Mouse (Mus musculus): ENCODE results near the gene Ubxn10. TPM values are rescaled to one million over a fixed set of nuclear protein-coding genes. Genes with fewer than 3 reads are reported as not detected.

Ubxn10 gene
- polyA plus RNA-seq, 1 experiment from 2014 or later: 1.0 TPM

GRCm38 (mm10) chr4:138755983-138756382, 19.0 kb upstream of the Ubxn10 start:
- Histone ChIP-seq H3K27me3 (0 out of 2 replicates have a peak, but pooled peaks cover 4% of the 10 kb centered on the region), H3K4me3 (replicated peaks) (no peak overlapping the region), H3K9ac (replicated peaks) (no peak overlapping the region), H3K4me2 (no peak overlapping the region), H3K4me1 (replicated peaks) (peaks cover 18% of the 10 kb centered on the region), H3K27ac (no peak overlapping the region), H3K36me3 (no peaks in the 10 kb centered on the region), H3K9me3 (peaks cover 4% of the 10 kb centered on the region; the same call in 1 of the 2 replicates)
- ATAC-seq (ENCODE audit: insufficient number of reproducible peaks, insufficient read depth, low FRiP score, low TSS enrichment, low read depth): no peak
- WGBS: 56% methylated on average over 11 of the region's 11 CpGs

GRCm38 (mm10) chr4:138755439-138755838, 18.5 kb upstream of the Ubxn10 start:
- 0 out of 2 replicates have a peak overlapping the region, but pooled peaks have one; percentile 18 for H3K9ac ChIP-seq (replicated peaks)
- H3K36me3 ChIP-seq: no peaks in the 10 kb centered on the region
- H3K9me3 ChIP-seq: peaks cover 4% of the 10 kb centered on the region; the same call in 1 of the 2 replicates
- 75% methylated on average over 4 of the region's 4 CpGs for whole genome bisulfite sequencing
- H3K4me2 ChIP-seq: no peak overlapping the region
- no peak for ATAC-seq (ENCODE audit: insufficient number of reproducible peaks, insufficient read depth, low FRiP score, low TSS enrichment, low read depth)
- no peak overlapping the region for H3K4me3 ChIP-seq (replicated peaks)
- H3K27me3 ChIP-seq: 0 out of 2 replicates have a peak, but pooled peaks cover 4% of the 10 kb centered on the region
- H3K27ac ChIP-seq: no peak overlapping the region
- peaks cover 18% of the 10 kb centered on the region for H3K4me1 ChIP-seq (replicated peaks)

GRCm38 (mm10) chr4:138754432-138754831, 17.5 kb upstream of the Ubxn10 start:
- 81% methylated on average over 9 of the region's 9 CpGs for whole genome bisulfite sequencing

GRCm38 (mm10) chr4:138753608-138754007, 16.6 kb upstream of the Ubxn10 start:
- no peaks in the 10 kb centered on the region for H3K27me3 ChIP-seq
- no peaks in the 10 kb centered on the region for H3K36me3 ChIP-seq
- H3K9me3 ChIP-seq: peaks cover 4% of the 10 kb centered on the region; the same call in 1 of the 2 replicates
- 85% methylated on average over 3 of the region's 3 CpGs for WGBS
- H3K27ac ChIP-seq: no peak overlapping the region
- peaks cover 18% of the 10 kb centered on the region for H3K4me1 ChIP-seq (replicated peaks)
- no peak overlapping the region for H3K9ac ChIP-seq (replicated peaks)
- ATAC-seq (ENCODE audit: insufficient number of reproducible peaks, insufficient read depth, low FRiP score, low TSS enrichment, low read depth): no peak
- no peak overlapping the region for H3K4me3 ChIP-seq (replicated peaks)
- H3K4me2 ChIP-seq: no peak overlapping the region

More at GRCm38 (mm10) chr4:138754432-138754831, 17.5 kb upstream of the Ubxn10 start:
- Histone ChIP-seq H3K4me1 (replicated peaks) (peaks cover 18% of the 10 kb centered on the region), H3K27me3 (0 out of 2 replicates have a peak, but pooled peaks cover 4% of the 10 kb centered on the region), H3K27ac (no peak overlapping the region), H3K4me3 (replicated peaks) (no peak overlapping the region), H3K9me3 (peaks cover 4% of the 10 kb centered on the region; the same call in 1 of the 2 replicates), H3K4me2 (no peak overlapping the region), H3K36me3 (no peaks in the 10 kb centered on the region), H3K9ac (replicated peaks) (no peak overlapping the region)
- no peak for ATAC-seq (ENCODE audit: insufficient number of reproducible peaks, insufficient read depth, low FRiP score, low TSS enrichment, low read depth)

GRCm38 (mm10) chr4:138752603-138753002, 15.6 kb upstream of the Ubxn10 start:
- H3K9ac ChIP-seq (replicated peaks): no peak overlapping the region
- H3K4me2 ChIP-seq: no peak overlapping the region
- H3K9me3 ChIP-seq: peaks cover 4% of the 10 kb centered on the region; the same call in 1 of the 2 replicates
- ATAC-seq (ENCODE audit: insufficient number of reproducible peaks, insufficient read depth, low FRiP score, low TSS enrichment, low read depth): no peak
- H3K27me3 ChIP-seq: no peaks in the 10 kb centered on the region
- 90% methylated on average over 6 of the region's 6 CpGs for WGBS
- H3K27ac ChIP-seq: no peak overlapping the region
- no peaks in the 10 kb centered on the region for H3K36me3 ChIP-seq
- peaks cover 18% of the 10 kb centered on the region for H3K4me1 ChIP-seq (replicated peaks)
- H3K4me3 ChIP-seq (replicated peaks): no peak overlapping the region

GRCm38 (mm10) chr4:138748369-138749072, 11.6 kb upstream of the Ubxn10 start:
- ATAC-seq (ENCODE audit: insufficient number of reproducible peaks, insufficient read depth, low FRiP score, low TSS enrichment, low read depth): no peak
- H3K36me3 ChIP-seq: no peaks in the 10 kb centered on the region
- no peak overlapping the region for H3K9ac ChIP-seq (replicated peaks)
- H3K4me2 ChIP-seq: no peak overlapping the region
- 49% methylated on average over 8 of the region's 8 CpGs for WGBS
- no peak overlapping the region for H3K4me3 ChIP-seq (replicated peaks)
- H3K27me3 ChIP-seq: no peaks in the 10 kb centered on the region
- peaks cover 4% of the 10 kb centered on the region; the same call in 1 of the 2 replicates for H3K9me3 ChIP-seq
- no peak overlapping the region for H3K27ac ChIP-seq
- H3K4me1 ChIP-seq (replicated peaks): peaks cover 4% of the 10 kb centered on the region; the same call in 1 of the 2 replicates

GRCm38 (mm10) chr4:138747851-138748250, 10.9 kb upstream of the Ubxn10 start:
- H3K36me3 ChIP-seq: no peaks in the 10 kb centered on the region
- no peak overlapping the region for H3K4me2 ChIP-seq
- no peak overlapping the region for H3K27ac ChIP-seq
- no peak for ATAC-seq (ENCODE audit: insufficient number of reproducible peaks, insufficient read depth, low FRiP score, low TSS enrichment, low read depth)
- H3K4me3 ChIP-seq (replicated peaks): no peak overlapping the region
- peaks cover 4% of the 10 kb centered on the region; the same call in 1 of the 2 replicates for H3K9me3 ChIP-seq
- 71% methylated on average over 10 of the region's 10 CpGs for WGBS
- no peak overlapping the region for H3K9ac ChIP-seq (replicated peaks)
- H3K4me1 ChIP-seq (replicated peaks): peaks cover 10% of the 10 kb centered on the region
- H3K27me3 ChIP-seq: no peaks in the 10 kb centered on the region

GRCm38 (mm10) chr4:138746866-138747265, 9.9 kb upstream of the Ubxn10 start:
- no peaks in the 10 kb centered on the region for H3K27me3 ChIP-seq
- no peaks in the 10 kb centered on the region for H3K9me3 ChIP-seq
- no peak overlapping the region for H3K4me3 ChIP-seq (replicated peaks)
- WGBS: 91% methylated on average over 9 of the region's 9 CpGs
- no peak overlapping the region for H3K4me2 ChIP-seq
- H3K36me3 ChIP-seq: no peaks in the 10 kb centered on the region
- H3K9ac ChIP-seq (replicated peaks): no peak overlapping the region
- no peak for ATAC-seq (ENCODE audit: insufficient number of reproducible peaks, insufficient read depth, low FRiP score, low TSS enrichment, low read depth)
- peaks cover 12% of the 10 kb centered on the region for H3K4me1 ChIP-seq (replicated peaks)
- H3K27ac ChIP-seq: no peak overlapping the region

GRCm38 (mm10) chr4:138745884-138746283, 8.9 kb upstream of the Ubxn10 start:
- Histone ChIP-seq H3K4me2 (no peak overlapping the region), H3K36me3 (no peaks in the 10 kb centered on the region), H3K9me3 (no peaks in the 10 kb centered on the region), H3K9ac (replicated peaks) (no peak overlapping the region), H3K4me1 (replicated peaks) (peaks cover 12% of the 10 kb centered on the region), H3K4me3 (replicated peaks) (no peak overlapping the region), H3K27me3 (no peaks in the 10 kb centered on the region), H3K27ac (no peak overlapping the region)
- WGBS: 51% methylated on average over 4 of the region's 4 CpGs
- ATAC-seq (ENCODE audit: insufficient number of reproducible peaks, insufficient read depth, low FRiP score, low TSS enrichment, low read depth): no peak; the same call in 1 of the 2 replicates

GRCm38 (mm10) chr4:138739136-138739851, 2.3 kb upstream of the Ubxn10 start:
- H3K27me3 ChIP-seq: no peaks in the 10 kb centered on the region
- no peaks in the 10 kb centered on the region for H3K36me3 ChIP-seq
- peaks cover 34% of the 10 kb centered on the region for H3K4me1 ChIP-seq (replicated peaks)
- H3K4me3 ChIP-seq (replicated peaks): no peak overlapping the region
- H3K9me3 ChIP-seq: no peaks in the 10 kb centered on the region
- ATAC-seq (ENCODE audit: insufficient number of reproducible peaks, insufficient read depth, low FRiP score, low TSS enrichment, low read depth): 0 out of 2 replicates have a peak, but pooled peaks have one; percentile 28
- peak overlapping the region; percentile 59; the same call in 1 of the 2 replicates for H3K27ac ChIP-seq
- 10% methylated on average over 7 of the region's 7 CpGs for WGBS
- no peak overlapping the region for H3K9ac ChIP-seq (replicated peaks)
- H3K4me2 ChIP-seq: no peak overlapping the region

- Histone ChIP-seq H3K4me2 (no peak overlapping the region), H3K4me3 (replicated peaks) (no peak overlapping the region), H3K4me1 (replicated peaks) (peaks cover 24% of the 10 kb centered on the region), H3K9me3 (no peaks in the 10 kb centered on the region), H3K9ac (replicated peaks) (no peak overlapping the region), H3K36me3 (no peaks in the 10 kb centered on the region), H3K27ac (no peak overlapping the region), H3K27me3 (no peaks in the 10 kb centered on the region)
- no peak for ATAC-seq (ENCODE audit: insufficient number of reproducible peaks, insufficient read depth, low FRiP score, low TSS enrichment, low read depth)
- WGBS: 88% methylated on average over 4 of the region's 4 CpGs
Observed at GRCm38 (mm10) chr4:138734863-138735262, 2.1 kb downstream of the Ubxn10 start.

All from limb, embryonic 12.5 days (tissue).